Mouse (Mus musculus) lung, postnatal 0 days (tissue): ENCODE data around the gene Vps9d1.

Source experiments
- CTCF ChIP-seq: IDR thresholded peaks from 2 replicates; pipeline ENCODE4 v1.5.1; 2016; ENCODE audit warnings: antibody characterized with exemption, mild to moderate bottlenecking
- EP300 ChIP-seq: IDR thresholded peaks from 2 replicates; pipeline ENCODE4 v1.6.1; 2016; ENCODE audit warnings: antibody characterized with exemption, mild to moderate bottlenecking, control low read depth

- no peak; the same call in 1 of the 2 replicates for TF ChIP-seq CTCF
- TF ChIP-seq EP300 = no peak
Measured at GRCm38 (mm10) chr8:123243053-123243452, 11.1 kb downstream of the Vps9d1 start.
